In genomic region chr6:146515936-146516335, GRCm38 (mm10) we compare ENCODE assay signal across 23 mouse cellular contexts. TPM values are rescaled to one million over a fixed set of nuclear protein-coding genes. Genes with fewer than 3 reads are reported as not detected.
DNase-seq lines count a peak whose midpoint lies in the region; ATAC-seq and TF ChIP-seq lines count a peak whose summit lies in the region.
"Had no signal": no experiment of that assay in that cellular context is flagged by ENCODE, and none has a peak within 500 bp of the region (broad histone marks: within the 10 kb centered on the region; RNA-seq: fewer than 3 reads in every experiment).

No protein-coding gene starts in this region.

- H3K9me3 ChIP-seq in embryonic facial prominence, embryonic 14.5 days (ENCODE audit: control insufficient read depth, low read length): no peaks in the 10 kb centered on the region
- H3K9me3 ChIP-seq in embryonic facial prominence, embryonic 10.5 days: no peaks in the 10 kb centered on the region
- H3K9me3 ChIP-seq in MEL (replicated peaks; ENCODE audit: insufficient read depth, low read length): no peaks in the 10 kb centered on the region
- H3K9me3 ChIP-seq: embryonic facial prominence, embryonic 13.5 days; hindbrain, embryonic 13.5 days; liver, embryonic 13.5 days; midbrain, embryonic 15.5 days; stomach, embryonic 15.5 days had no signal

- no peaks in the 10 kb centered on the region for H3K36me3 ChIP-seq in embryonic facial prominence, embryonic 14.5 days (ENCODE audit: control insufficient read depth, insufficient read depth, low read length)
- no peaks in the 10 kb centered on the region for H3K36me3 ChIP-seq in embryonic facial prominence, embryonic 10.5 days (replicated peaks)
- no peaks in the 10 kb centered on the region for H3K36me3 ChIP-seq in thymus, adult 2 months (ENCODE audit: control insufficient read depth, insufficient read depth, low read length)
- H3K36me3 ChIP-seq in MEL (ENCODE audit: control insufficient read depth in 1 of 2, insufficient read depth in 2 of 2, low read length in 2 of 2): peaks cover 0 to 12% of the 10 kb centered on the region in 2 experiments; a peak in 2 of 4 replicates
- H3K36me3 ChIP-seq: embryonic facial prominence, embryonic 13.5 days; hindbrain, embryonic 13.5 days; liver, embryonic 13.5 days; midbrain, embryonic 15.5 days; stomach, embryonic 15.5 days had no signal

- H3K27ac ChIP-seq in embryonic facial prominence, embryonic 14.5 days (replicated peaks; ENCODE audit: low read depth, low read length): no peak overlapping the region
- H3K27ac ChIP-seq in embryonic facial prominence, embryonic 10.5 days (replicated peaks): no peak overlapping the region
- peak overlapping the region; percentile 85 for H3K27ac ChIP-seq in thymus, adult 2 months (ENCODE audit: control insufficient read depth, insufficient read depth, low read length)
- no peak overlapping the region for H3K27ac ChIP-seq in MEL (ENCODE audit: control insufficient read depth, low read depth, low read length)
- H3K27ac ChIP-seq: embryonic facial prominence, embryonic 13.5 days; gastrocnemius, adult 2 months; hindbrain, embryonic 13.5 days; liver, embryonic 13.5 days; midbrain, embryonic 15.5 days; stomach, embryonic 15.5 days had no signal

- H3K4me3 ChIP-seq in embryonic facial prominence, embryonic 14.5 days (ENCODE audit: low read depth, low read length): no peak overlapping the region
- H3K4me3 ChIP-seq in embryonic facial prominence, embryonic 10.5 days: no peak overlapping the region
- H3K4me3 ChIP-seq in thymus, adult 2 months (ENCODE audit: control insufficient read depth, insufficient read depth, low read length): no peak overlapping the region
- H3K4me3 ChIP-seq in MEL (ENCODE audit: control insufficient read depth in 1 of 2, insufficient read depth in 1 of 2, low read depth in 2 of 2, low read length in 2 of 2): no peak overlapping the region
- H3K4me3 ChIP-seq: embryonic facial prominence, embryonic 13.5 days; gastrocnemius, adult 2 months; hindbrain, embryonic 13.5 days; liver, embryonic 13.5 days; midbrain, embryonic 15.5 days; stomach, embryonic 15.5 days had no signal

- TF ChIP-seq CTCF in thymus, adult 2 months (IDR thresholded peaks at IDR 0.05; ENCODE audit: borderline replicate concordance, control insufficient read depth, extremely low read depth, insufficient read depth, low read length, poor library complexity): no peak
- TF ChIP-seq CTCF in MEL (IDR thresholded peaks at IDR 0.05 in 2 of 3, conservative IDR thresholded peaks at IDR 0.05 in 1 of 3; ENCODE audit: control insufficient read depth in 1 of 3, insufficient read depth in 1 of 3, low read depth in 2 of 3, low read length in 3 of 3, poor library complexity in 1 of 3, severe bottlenecking in 1 of 3): no peak

- no peak for TF ChIP-seq RAD21 in MEL (IDR thresholded peaks at IDR 0.05; ENCODE audit: low read depth, low read length)

- DNase-seq in embryonic facial prominence, embryonic 14.5 days (ENCODE audit: low spot score): peak; percentile 12
- no peak for DNase-seq in embryonic facial prominence, embryonic 10.5 days (ENCODE audit: low spot score)
- DNase-seq in thymus, adult 2 months: no peak
- no peak for DNase-seq in thymus, postnatal 36 days
- DNase-seq in MEL (ENCODE audit: low read depth, low spot score): peak; percentile 29
- no peak for DNase-seq in cerebellum, postnatal 25 days
- DNase-seq in ovary, adult 18-20 months (ENCODE audit: low spot score): no peak
- DNase-seq: adrenal gland, postnatal 25 days; cerebellum, adult 9-11 months; gastrocnemius, adult 2 months; heart, postnatal 14 days; kidney, adult 18-20 months; layer of hippocampus, adult 9-11 months; liver, embryonic 13.5 days; lung, embryonic 14.5 days had no signal

- no peak for ATAC-seq in embryonic facial prominence, embryonic 14.5 days (ENCODE audit: low read depth)
- 0 out of 2 replicates have a peak, but pooled peaks have one; percentile 9 for ATAC-seq in megakaryocyte progenitor cell, adult 5-6 weeks (replicated peaks; ENCODE audit: poor library complexity)
- ATAC-seq: forebrain, embryonic 14.5 days; inflammation-experienced regulatory T-cells, adult 6 months; midbrain, embryonic 15.5 days had no signal

- no peak for TF ChIP-seq EP300 in MEL (IDR thresholded peaks at IDR 0.05; ENCODE audit: low read depth in 1 of 2, low read length in 2 of 2)

- no peak overlapping the region for H3K9ac ChIP-seq in embryonic facial prominence, embryonic 14.5 days (ENCODE audit: low read depth, low read length)
- H3K9ac ChIP-seq in MEL (ENCODE audit: control insufficient read depth, low read depth, low read length, poor library complexity, severe bottlenecking): no peak overlapping the region
- H3K9ac ChIP-seq: embryonic facial prominence, embryonic 13.5 days; hindbrain, embryonic 13.5 days; liver, embryonic 13.5 days; lung, embryonic 14.5 days; midbrain, embryonic 15.5 days; stomach, embryonic 15.5 days had no signal

- no peaks in the 10 kb centered on the region for H3K27me3 ChIP-seq in embryonic facial prominence, embryonic 14.5 days (replicated peaks; ENCODE audit: control insufficient read depth, insufficient read depth, low read length)
- no peaks in the 10 kb centered on the region for H3K27me3 ChIP-seq in embryonic facial prominence, embryonic 10.5 days (replicated peaks; ENCODE audit: low read depth, poor library complexity, severe bottlenecking)
- no peaks in the 10 kb centered on the region for H3K27me3 ChIP-seq in thymus, adult 2 months (ENCODE audit: control insufficient read depth, insufficient read depth, low read length)
- no peaks in the 10 kb centered on the region for H3K27me3 ChIP-seq in MEL (ENCODE audit: control insufficient read depth in 1 of 2, insufficient read depth in 2 of 2, low read length in 2 of 2)
- H3K27me3 ChIP-seq: embryonic facial prominence, embryonic 13.5 days; hindbrain, embryonic 13.5 days; liver, embryonic 13.5 days; midbrain, embryonic 15.5 days; stomach, embryonic 15.5 days had no signal

- H3K79me2 ChIP-seq in MEL (ENCODE audit: control insufficient read depth, insufficient read depth, low read length, poor library complexity): no peaks in the 10 kb centered on the region

- no peaks in the 10 kb centered on the region; the same call in 1 of the 2 replicates for H3K4me1 ChIP-seq in embryonic facial prominence, embryonic 14.5 days (ENCODE audit: control insufficient read depth, insufficient read depth, low read length)
- H3K4me1 ChIP-seq in embryonic facial prominence, embryonic 10.5 days: peaks cover 10% of the 10 kb centered on the region
- H3K4me1 ChIP-seq in thymus, adult 2 months (replicated peaks; ENCODE audit: control insufficient read depth, insufficient read depth, low read length): peaks cover 44% of the 10 kb centered on the region
- H3K4me1 ChIP-seq in MEL (ENCODE audit: control insufficient read depth in 1 of 2, insufficient read depth in 2 of 2, low read length in 2 of 2): peaks cover 6 to 19% of the 10 kb centered on the region in 2 experiments
- H3K4me1 ChIP-seq: hindbrain, embryonic 13.5 days; midbrain, embryonic 15.5 days; stomach, embryonic 15.5 days had no signal

- no peak for TF ChIP-seq POLR2A in thymus, adult 2 months (IDR thresholded peaks at IDR 0.05; ENCODE audit: control insufficient read depth, extremely low read depth, insufficient read depth, low read length, poor library complexity)
- TF ChIP-seq POLR2A in MEL (IDR thresholded peaks at IDR 0.05; ENCODE audit: control insufficient read depth in 1 of 2, insufficient read depth in 1 of 2, low read depth in 1 of 2, low read length in 2 of 2, poor library complexity in 1 of 2): no peak

- no peak overlapping the region for H3K4me2 ChIP-seq in embryonic facial prominence, embryonic 14.5 days (ENCODE audit: low read depth, low read length)
- H3K4me2 ChIP-seq: embryonic facial prominence, embryonic 13.5 days; heart, embryonic 11.5 days; hindbrain, embryonic 13.5 days; liver, embryonic 13.5 days; lung, embryonic 14.5 days; midbrain, embryonic 15.5 days; stomach, embryonic 15.5 days had no signal

- 78% methylated on average over 6 of the region's 6 CpGs for WGBS in embryonic facial prominence, embryonic 14.5 days
- 81% methylated on average over 6 of the region's 6 CpGs for WGBS in embryonic facial prominence, embryonic 10.5 days
- 8% methylated on average over 6 of the region's 6 CpGs for WGBS in thymus, adult 2 months

TF ChIP-seq in MEL, 35 proteins besides CTCF, POLR2A, EP300 and RAD21:
- TF ChIP-seq MAFK (IDR thresholded peaks at IDR 0.05; ENCODE audit: borderline replicate concordance, low read depth, low read length) (peak; percentile 14; the same call in 1 of the 2 replicates), BHLHE40 (IDR thresholded peaks at IDR 0.05; ENCODE audit: borderline replicate concordance, low read depth, low read length) (no peak), GATA1 (IDR thresholded peaks at IDR 0.05; ENCODE audit: low read depth, low read length) (peak; percentile 53; the same call in 1 of the 2 replicates)

RNA-seq across cellular contexts. Expression of gene Itpr2, which starts 13.9 kb away (rescaled TPM):
- 8.9 and 13.4 TPM in 2 replicates for polyA plus RNA-seq in embryonic facial prominence, embryonic 14.5 days (2014; fragmentation: Nextera tagmentation; extraction: Ambion mirVana)
- 4.5 and 5.2 TPM in 2 replicates for polyA plus RNA-seq in embryonic facial prominence, embryonic 10.5 days (2016; fragmentation: Nextera tagmentation; extraction: Ambion mirVana)
- polyA plus RNA-seq in thymus, adult 2 months (2012; rRNA removed): 60.3 and 61.8 TPM in 2 replicates
- 1.5 and 2.7 TPM in 2 replicates for total RNA-seq in MEL (2012; rRNA removed)
- polyA plus RNA-seq in MEL (2012; ENCODE audit: insufficient read depth in 1 of 2, insufficient read length in 2 of 2, low read depth in 1 of 2, low replicate concordance in 2 of 2, missing spikeins in 1 of 2): 1 to 10 TPM in 1 of 2 experiments, not detected in 1; 3.0 TPM
- total RNA-seq in megakaryocyte progenitor cell, adult 5-6 weeks (2015): 5.2 and 6.9 TPM in 2 replicates
- total RNA-seq in megakaryocyte progenitor cell, adult 5-6 weeks (2017): 11.0 and 13.3 TPM in 2 replicates

Comparison
In these comparisons a context has a peak if more than half of its experiments do, and no peak if none do; other contexts are left out.
1. DNase-seq: peak in embryonic facial prominence, embryonic 14.5 days (single experiment) and MEL (single experiment); none in embryonic facial prominence, embryonic 10.5 days (single experiment), thymus, adult 2 months (single experiment), thymus, postnatal 36 days (0 of 2), cerebellum, postnatal 25 days (0 of 2) and ovary, adult 18-20 months (single experiment).